Mouse (Mus musculus): ENCODE data around the gene Tex44.

The Tex44 gene

GRCm38 (mm10) chr1:86426128-86426527 is at the start of gene Tex44, which contains the start of gene Nmur1:
Gene Tex44 (plus strand): TSS chr1:86426329.
Gene Nmur1 (minus strand): TSS chr1:86426228.
- no peak for DNase-seq (ENCODE audit: low spot score in 2 of 2)

- no peak for DNase-seq (ENCODE audit: low spot score in 2 of 2)
Observed at GRCm38 (mm10) chr1:86376354-86376753, 49.8 kb upstream of the Tex44 start.

- DNase-seq (ENCODE audit: low spot score in 2 of 2), result no peak
Observed at GRCm38 (mm10) chr1:86378662-86379061, 47.5 kb upstream of the Tex44 start.

GRCm38 (mm10) chr1:86379161-86379569 is 47.0 kb upstream of the Tex44 start:
- peak in 1 of 2 experiments; percentile 24 for DNase-seq (ENCODE audit: low spot score in 2 of 2)

- peak; percentile 27 to 37 for DNase-seq (ENCODE audit: low spot score in 2 of 2)
Observed at GRCm38 (mm10) chr1:86381027-86381426, 45.1 kb upstream of the Tex44 start.

GRCm38 (mm10) chr1:86389230-86389629 is 36.9 kb upstream of the Tex44 start:
- DNase-seq (ENCODE audit: low spot score in 2 of 2), result peak in 1 of 2 experiments; percentile 47

- DNase-seq (ENCODE audit: low spot score in 2 of 2), result no peak
Observed at GRCm38 (mm10) chr1:86391425-86391824, 34.7 kb upstream of the Tex44 start.

GRCm38 (mm10) chr1:86393219-86393618 is 32.9 kb upstream of the Tex44 start:
- no peak for DNase-seq (ENCODE audit: low spot score in 2 of 2)

GRCm38 (mm10) chr1:86394246-86394645 is 31.9 kb upstream of the Tex44 start:
- DNase-seq (ENCODE audit: low spot score in 2 of 2), result no peak

GRCm38 (mm10) chr1:86395897-86396296 is 30.2 kb upstream of the Tex44 start:
- DNase-seq (ENCODE audit: low spot score in 2 of 2), result no peak

- DNase-seq (ENCODE audit: low spot score in 2 of 2), result no peak
Observed at GRCm38 (mm10) chr1:86397621-86398020, 28.5 kb upstream of the Tex44 start.

GRCm38 (mm10) chr1:86398222-86398621 is 27.9 kb upstream of the Tex44 start:
- DNase-seq (ENCODE audit: low spot score in 2 of 2), result no peak

- DNase-seq (ENCODE audit: low spot score in 2 of 2), result no peak
Observed at GRCm38 (mm10) chr1:86399322-86399721, 26.8 kb upstream of the Tex44 start.

- no peak for DNase-seq (ENCODE audit: low spot score in 2 of 2)
Observed at GRCm38 (mm10) chr1:86400096-86400754, 25.9 kb upstream of the Tex44 start.

GRCm38 (mm10) chr1:86404834-86405233 is 21.3 kb upstream of the Tex44 start:
- no peak for DNase-seq (ENCODE audit: low spot score in 2 of 2)

- peak in 1 of 2 experiments; percentile 35 for DNase-seq (ENCODE audit: low spot score in 2 of 2)
Observed at GRCm38 (mm10) chr1:86406313-86406712, 19.8 kb upstream of the Tex44 start.

GRCm38 (mm10) chr1:86406914-86407313 is 19.2 kb upstream of the Tex44 start:
- peak; percentile 26 to 47 for DNase-seq (ENCODE audit: low spot score in 2 of 2)

- no peak for DNase-seq (ENCODE audit: low spot score in 2 of 2)
Observed at GRCm38 (mm10) chr1:86408515-86408914, 17.6 kb upstream of the Tex44 start.

- no peak for DNase-seq (ENCODE audit: low spot score in 2 of 2)
Observed at GRCm38 (mm10) chr1:86409476-86409875, 16.7 kb upstream of the Tex44 start.

GRCm38 (mm10) chr1:86414715-86415114 is 11.4 kb upstream of the Tex44 start:
- no peak for DNase-seq (ENCODE audit: low spot score in 2 of 2)

GRCm38 (mm10) chr1:86415144-86415543 is 11.0 kb upstream of the Tex44 start:
- DNase-seq (ENCODE audit: low spot score in 2 of 2), result no peak

- DNase-seq (ENCODE audit: low spot score in 2 of 2), result no peak
Observed at GRCm38 (mm10) chr1:86415612-86416184, 10.4 kb upstream of the Tex44 start.

GRCm38 (mm10) chr1:86416321-86416720 is 9.8 kb upstream of the Tex44 start:
- DNase-seq (ENCODE audit: low spot score in 2 of 2), result no peak
